Mouse (Mus musculus) neural tube, embryonic 12.5 days (tissue): Measurements from ENCODE around the gene Aurkb. TPM values are rescaled to one million over a fixed set of nuclear protein-coding genes. Genes with fewer than 3 reads are reported as not detected.
"Not testable (repeated sequence)": the region's sequence is repeated elsewhere in the genome, so short reads cannot be mapped to it uniquely, and the experiment has no call there.

ENCODE experiments used
- ATAC-seq: fragments of 200-750 bp; cut with Nextera tagmentation; 2 replicates; pipeline ENCODE4 v1.8.0; 2017; ENCODE audit warnings: low read depth, mild to moderate bottlenecking, moderate TSS enrichment, moderate library complexity; ENCODE audit not compliant: low FRiP score
- H3K27ac ChIP-seq: fragments of 300-500 bp; sonication (generic); 2 replicates; pipeline ENCODE4 v1.5.1; 2016
- H3K27me3 ChIP-seq: fragments of 300-500 bp; sonication (generic); replicated peaks from 2 replicates; pipeline ENCODE4 v1.6.1; 2016; ENCODE audit warnings: mild to moderate bottlenecking
- H3K36me3 ChIP-seq: fragments of 300-500 bp; sonication (generic); 2 replicates; pipeline ENCODE4 v1.6.1; 2016; ENCODE audit warnings: mild to moderate bottlenecking
- H3K4me1 ChIP-seq: fragments of 300-500 bp; sonication (generic); 2 replicates; pipeline ENCODE4 v1.6.1; 2016
- H3K4me2 ChIP-seq: fragments of 300-500 bp; sonication (generic); replicated peaks from 2 replicates; pipeline ENCODE4 v1.6.1; 2016; ENCODE audit warnings: mild to moderate bottlenecking
- H3K4me3 ChIP-seq: fragments of 300-500 bp; sonication (generic); 2 replicates; pipeline ENCODE4 v1.5.1; 2016
- H3K9ac ChIP-seq: fragments of 300-500 bp; sonication (generic); 2 replicates; pipeline ENCODE4 v1.6.1; 2016; ENCODE audit warnings: mild to moderate bottlenecking
- H3K9me3 ChIP-seq: fragments of 300-500 bp; sonication (generic); 2 replicates; pipeline ENCODE4 v1.6.1; 2016; ENCODE audit warnings: mild to moderate bottlenecking
- WGBS: fragments of 180-500 bp; shearing (Covaris S2); methylation state at CpG from one replicate; pipeline ENCODE4 v1.1.7; 2016; 5-methylcytosine and 5-hydroxymethylcytosine counted together
- polyA plus RNA-seq: library from polyadenylated mRNA; unstranded; fragments of >200 nt; fragmentation: Nextera tagmentation; extraction: Ambion mirVana; gene quantifications from 2 replicates; pipeline ENCODE4 v1.2.1, GENCODE M21; 2016

The Aurkb gene
- polyA plus RNA-seq, result 95.5 and 98.4 TPM in 2 replicates

DNA sequence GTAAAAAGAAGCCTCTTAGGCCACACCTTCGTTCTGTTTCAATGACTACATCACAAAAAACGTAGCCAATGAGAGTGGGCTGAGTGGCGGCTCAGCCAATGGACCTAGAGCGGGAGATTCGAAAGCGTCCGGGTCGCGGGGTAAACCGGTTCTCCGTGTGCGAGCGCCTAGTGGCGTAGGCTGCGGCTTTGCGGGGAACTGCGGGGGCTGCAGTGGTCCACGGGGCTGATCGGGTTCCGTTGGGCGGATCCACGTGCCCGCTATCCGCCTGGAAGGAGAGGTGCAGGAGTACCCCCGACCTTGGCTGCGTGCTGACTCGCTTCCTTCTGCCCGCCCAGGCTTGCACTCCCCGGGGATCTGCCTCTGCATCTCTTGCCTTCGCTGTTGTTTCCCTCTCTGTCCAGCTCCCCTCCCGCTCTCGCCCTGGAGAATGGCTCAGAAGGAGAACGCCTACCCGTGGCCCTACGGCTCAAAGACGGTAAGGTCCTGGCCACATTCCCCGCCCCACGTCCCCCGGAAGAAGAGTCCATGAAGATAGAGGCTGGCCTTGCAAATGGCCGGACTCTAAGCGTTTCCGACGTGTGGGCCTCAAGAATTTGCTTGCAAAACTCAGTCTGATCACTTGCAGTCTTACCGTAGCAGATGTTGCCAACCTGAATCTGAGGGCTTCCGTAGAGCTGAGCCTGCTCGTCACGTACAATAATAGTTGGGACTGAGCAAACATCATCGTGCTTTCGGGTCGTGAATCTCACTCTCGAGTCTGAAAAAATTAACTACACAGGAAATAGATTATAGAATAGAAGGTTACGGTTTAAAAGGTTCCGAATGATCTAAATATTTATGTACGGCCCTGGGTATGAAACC, at the start of gene Aurkb:
Gene Aurkb, plus strand, starts transcription at position 117 of the 864 bp plus-strand sequence.
- WGBS, result 1% methylated on average over 53 of the region's 54 CpGs
- H3K4me2 ChIP-seq, result peak within 1 kb of the TSS; percentile 89
- peak within 1 kb of the TSS; percentile 48 for H3K9ac ChIP-seq
- H3K36me3 ChIP-seq, result peaks cover 23% of the 10 kb centered on the region
- peak; percentile 73 for ATAC-seq
- H3K27me3 ChIP-seq, result no peaks in the 10 kb centered on the region
- peaks cover 13% of the 10 kb centered on the region for H3K4me1 ChIP-seq
- peak within 1 kb of the TSS; percentile 72 for H3K4me3 ChIP-seq
- 0 out of 2 replicates have a peak within 1 kb of the TSS, but pooled peaks have one; percentile 28 for H3K27ac ChIP-seq
- no peaks in the 10 kb centered on the region for H3K9me3 ChIP-seq

DNA sequence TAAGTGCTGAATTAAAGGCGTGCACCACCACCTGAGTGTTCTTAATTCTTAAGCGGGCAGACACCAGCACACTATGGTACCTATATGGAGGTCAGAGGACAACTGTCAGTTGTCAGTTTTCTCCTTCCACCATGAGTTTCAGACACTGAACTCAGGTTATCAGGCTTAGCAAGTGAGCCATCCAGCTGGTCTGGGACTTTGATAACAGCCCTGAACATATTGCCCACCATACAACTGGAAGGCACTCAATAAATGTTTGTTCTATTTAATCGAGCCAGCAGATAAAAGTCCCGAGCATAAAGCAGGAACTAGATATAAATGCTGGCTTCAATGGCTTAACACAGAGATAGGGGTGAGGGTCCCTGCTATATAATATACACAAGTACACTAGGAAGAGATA, 48.4 kb upstream of the Aurkb start:
- no peak for ATAC-seq
- Histone ChIP-seq H3K27me3 (no peaks in the 10 kb centered on the region), H3K4me3 (no peak overlapping the region), H3K4me1 (no peaks in the 10 kb centered on the region), H3K9ac (no peak overlapping the region), H3K27ac (no peak overlapping the region), H3K4me2 (no peak overlapping the region), H3K9me3 (no peaks in the 10 kb centered on the region), H3K36me3 (peaks cover 94% of the 10 kb centered on the region)
- 95% methylated on average over 4 of the region's 4 CpGs for WGBS

GRCm38 (mm10) chr11:69002782-69003181, 42.7 kb upstream of the Aurkb start:
- H3K9ac ChIP-seq, ATAC-seq, H3K9me3 ChIP-seq, H3K4me2 ChIP-seq, H3K4me1 ChIP-seq, H3K27me3 ChIP-seq, H3K4me3 ChIP-seq, H3K27ac ChIP-seq: not testable (repeated sequence)
- 94% methylated on average over 4 of the region's 4 CpGs for WGBS
- H3K36me3 ChIP-seq, result peaks cover 55% of the 10 kb centered on the region

- no peak overlapping the region for H3K4me3 ChIP-seq
- no peak overlapping the region for H3K4me2 ChIP-seq
- WGBS, result 69% methylated on average over 4 of the region's 4 CpGs
Measured at GRCm38 (mm10) chr11:69003592-69003991, 41.9 kb upstream of the Aurkb start.

GRCm38 (mm10) chr11:69005193-69005592, 40.3 kb upstream of the Aurkb start:
- no peak overlapping the region for H3K9ac ChIP-seq
- peaks cover 9% of the 10 kb centered on the region for H3K4me1 ChIP-seq
- no peaks in the 10 kb centered on the region for H3K27me3 ChIP-seq
- no peak overlapping the region for H3K4me3 ChIP-seq
- peaks cover 32% of the 10 kb centered on the region for H3K36me3 ChIP-seq
- no peak overlapping the region for H3K4me2 ChIP-seq
- H3K27ac ChIP-seq, result no peak overlapping the region
- WGBS, result 91% methylated on average over 7 of the region's 7 CpGs
- no peaks in the 10 kb centered on the region for H3K9me3 ChIP-seq
- no peak for ATAC-seq

More at GRCm38 (mm10) chr11:69003592-69003991, 41.9 kb upstream of the Aurkb start:
- no peaks in the 10 kb centered on the region for H3K27me3 ChIP-seq
- peaks cover 48% of the 10 kb centered on the region for H3K36me3 ChIP-seq
- no peak overlapping the region for H3K27ac ChIP-seq
- no peak for ATAC-seq
- H3K4me1 ChIP-seq, result peaks cover 9% of the 10 kb centered on the region
- H3K9ac ChIP-seq, result no peak overlapping the region
- no peaks in the 10 kb centered on the region for H3K9me3 ChIP-seq

- Histone ChIP-seq H3K4me1 (peaks cover 11% of the 10 kb centered on the region), H3K36me3 (peaks cover 18% of the 10 kb centered on the region)
- not testable (repeated sequence) for H3K27ac ChIP-seq, H3K9ac ChIP-seq, H3K9me3 ChIP-seq, ATAC-seq, H3K4me3 ChIP-seq, H3K27me3 ChIP-seq, H3K4me2 ChIP-seq
Measured at GRCm38 (mm10) chr11:69006575-69006974, 38.9 kb upstream of the Aurkb start.

GRCm38 (mm10) chr11:69008182-69009121, 37.0 kb upstream of the Aurkb start, which contains the start of gene Pfas:
Pfas (minus strand) TSS chr11:69008460.
- peak within 1 kb of the TSS; percentile 55 for H3K4me2 ChIP-seq
- ATAC-seq, result peak; percentile 70
- WGBS, result 10% methylated on average over 38 of the region's 38 CpGs

GRCm38 (mm10) chr11:69009508-69009907, 35.9 kb upstream of the Aurkb start:
- H3K27me3 ChIP-seq, result no peaks in the 10 kb centered on the region
- no peak overlapping the region for H3K4me2 ChIP-seq
- H3K36me3 ChIP-seq, result no peaks in the 10 kb centered on the region
- H3K9ac ChIP-seq, result no peak overlapping the region
- no peaks in the 10 kb centered on the region for H3K9me3 ChIP-seq
- H3K27ac ChIP-seq, result no peak overlapping the region
- H3K4me1 ChIP-seq, result peaks cover 15% of the 10 kb centered on the region
- ATAC-seq, result no peak
- WGBS, result 98% methylated on average over 1 of the region's 1 CpGs
- no peak overlapping the region for H3K4me3 ChIP-seq

More at GRCm38 (mm10) chr11:69008182-69009121, 37.0 kb upstream of the Aurkb start, which contains the start of gene Pfas:
- H3K9me3 ChIP-seq, result no peaks in the 10 kb centered on the region
- H3K4me3 ChIP-seq, result peak within 1 kb of the TSS; percentile 56
- no peaks in the 10 kb centered on the region for H3K27me3 ChIP-seq
- peak within 1 kb of the TSS; percentile 46 for H3K9ac ChIP-seq
- H3K27ac ChIP-seq, result no peak within 1 kb of the TSS
- peaks cover 1% of the 10 kb centered on the region for H3K36me3 ChIP-seq
- peaks cover 15% of the 10 kb centered on the region for H3K4me1 ChIP-seq

GRCm38 (mm10) chr11:69010400-69011323, 34.8 kb upstream of the Aurkb start:
- H3K4me2 ChIP-seq, result peak overlapping the region; percentile 70; the same call in 1 of the 2 replicates
- whole genome bisulfite sequencing, result 93% methylated on average over 15 of the region's 15 CpGs
- no peaks in the 10 kb centered on the region for H3K27me3 ChIP-seq
- no peak overlapping the region for H3K9ac ChIP-seq
- no peak overlapping the region for H3K4me3 ChIP-seq
- no peaks in the 10 kb centered on the region for H3K36me3 ChIP-seq
- no peaks in the 10 kb centered on the region for H3K9me3 ChIP-seq
- no peak for ATAC-seq
- H3K27ac ChIP-seq, result no peak overlapping the region
- H3K4me1 ChIP-seq, result peaks cover 15% of the 10 kb centered on the region

GRCm38 (mm10) chr11:69011445-69011844, 34.0 kb upstream of the Aurkb start:
- H3K9ac ChIP-seq, ATAC-seq, H3K27ac ChIP-seq: not testable (repeated sequence)

DNA sequence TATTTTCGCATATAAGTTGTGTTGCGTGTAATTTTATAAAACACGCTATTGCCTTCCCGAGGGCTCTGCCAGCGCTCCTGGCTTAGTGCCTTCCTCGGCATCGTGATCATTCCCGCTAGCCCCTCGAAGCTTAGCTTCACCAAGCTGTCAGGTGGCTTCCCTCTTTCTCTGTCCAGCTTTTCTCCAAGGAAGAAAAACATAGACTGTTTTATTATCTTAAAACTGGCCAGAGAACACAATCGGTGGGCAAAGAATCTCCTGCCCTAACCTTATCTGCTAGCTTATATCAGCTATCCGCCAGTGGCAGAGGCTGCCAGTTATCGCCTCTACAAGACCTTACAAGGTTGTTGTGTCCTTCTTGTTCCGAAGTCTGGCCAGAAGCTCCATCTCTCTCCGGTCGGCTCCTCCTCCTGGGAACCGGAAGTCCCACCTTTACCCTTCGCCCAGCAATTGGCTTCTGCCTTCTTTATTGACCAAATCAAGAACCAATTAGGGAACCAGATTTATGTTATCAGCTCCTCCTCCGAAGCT, 33.3 kb upstream of the Aurkb start:
- peak; percentile 25; the same call in 1 of the 2 replicates for ATAC-seq
- 2% methylated on average over 18 of the region's 18 CpGs for WGBS

More at GRCm38 (mm10) chr11:69011445-69011844, 34.0 kb upstream of the Aurkb start:
- Histone ChIP-seq H3K4me2 (peak overlapping the region; percentile 70), H3K4me1 (peaks cover 15% of the 10 kb centered on the region), H3K4me3 (peak overlapping the region; percentile 46)
- not testable (repeated sequence) for H3K9me3 ChIP-seq, H3K27me3 ChIP-seq, H3K36me3 ChIP-seq
- 75% methylated on average over 2 of the region's 2 CpGs for WGBS

More for the DNA sequence above, 33.3 kb upstream of the Aurkb start:
- Histone ChIP-seq H3K36me3 (no peaks in the 10 kb centered on the region), H3K4me1 (peaks cover 20% of the 10 kb centered on the region), H3K9me3 (no peaks in the 10 kb centered on the region), H3K4me2 (peak overlapping the region; percentile 70), H3K4me3 (peak overlapping the region; percentile 46), H3K27me3 (no peaks in the 10 kb centered on the region), H3K27ac (peak overlapping the region; percentile 50; the same call in 1 of the 2 replicates), H3K9ac (peak overlapping the region; percentile 52)
